Mouse (Mus musculus) CD4-positive helper T cell, adult 2 months (primary cell): ENCODE results near the gene Wnk1.
"Not testable (repeated sequence)": the region's sequence is repeated elsewhere in the genome, so short reads cannot be mapped to it uniquely, and the experiment has no call there.

Experiments
- DNase-seq: peaks from one replicate; pipeline ENCODE4 v3.0.0-alpha.2; 2012; ENCODE audit warnings: low read depth, missing footprints, low spot score

The Wnk1 gene

GRCm38 (mm10) chr6:120038366-120039255 is at the start of gene Wnk1:
TSS of gene Wnk1 (minus strand) at chr6:120038672.
- DNase-seq = peak; percentile 99

- DNase-seq = not testable (repeated sequence)
These were observed 48.6 kb upstream of the Wnk1 start for GRCm38 (mm10) chr6:120087041-120087440.

- DNase-seq = peak; percentile 28
These were observed 47.4 kb upstream of the Wnk1 start for GRCm38 (mm10) chr6:120085832-120086231.

- DNase-seq = no peak
These were observed 46.5 kb upstream of the Wnk1 start for GRCm38 (mm10) chr6:120084983-120085382.

- DNase-seq = peak; percentile 80
These were observed 45.0 kb upstream of the Wnk1 start for GRCm38 (mm10) chr6:120083442-120083841.

GRCm38 (mm10) chr6:120082951-120083411 is 44.5 kb upstream of the Wnk1 start:
- peak; percentile 96 for DNase-seq

GRCm38 (mm10) chr6:120082251-120082950 is 43.9 kb upstream of the Wnk1 start:
- peak; percentile 70 for DNase-seq

GRCm38 (mm10) chr6:120081516-120081915 is 43.0 kb upstream of the Wnk1 start:
- peak; percentile 81 for DNase-seq

GRCm38 (mm10) chr6:120079547-120079946 is 41.1 kb upstream of the Wnk1 start:
- no peak for DNase-seq

- DNase-seq = peak; percentile 45
These were observed 38.4 kb upstream of the Wnk1 start for GRCm38 (mm10) chr6:120076619-120077450.

GRCm38 (mm10) chr6:120072630-120073029 is 34.2 kb upstream of the Wnk1 start:
- peak; percentile 47 for DNase-seq

- DNase-seq = no peak
These were observed 31.1 kb upstream of the Wnk1 start for GRCm38 (mm10) chr6:120069546-120069945.

- peak; percentile 68 for DNase-seq
These were observed 27.2 kb upstream of the Wnk1 start for GRCm38 (mm10) chr6:120065552-120066177.

GRCm38 (mm10) chr6:120064627-120065026 is 26.2 kb upstream of the Wnk1 start:
- no peak for DNase-seq

- DNase-seq = no peak
These were observed 24.5 kb upstream of the Wnk1 start for GRCm38 (mm10) chr6:120062934-120063333.

- DNase-seq = peak; percentile 72
These were observed 17.4 kb upstream of the Wnk1 start for GRCm38 (mm10) chr6:120055666-120056540.

GRCm38 (mm10) chr6:120054412-120054811 is 15.9 kb upstream of the Wnk1 start:
- no peak for DNase-seq

GRCm38 (mm10) chr6:120047705-120048292 is 9.3 kb upstream of the Wnk1 start:
- peak; percentile 68 for DNase-seq

GRCm38 (mm10) chr6:120045406-120045805 is 6.9 kb upstream of the Wnk1 start:
- DNase-seq = no peak
